Mouse (Mus musculus) gastrocnemius, adult 2 months (tissue): ENCODE measurements around the gene Polr3g. TPM values are rescaled to one million over a fixed set of nuclear protein-coding genes. Genes with fewer than 3 reads are reported as not detected.
A peak's percentile ranks its signal among the peaks of the same experiment; 100 is the strongest.

Experiments used
- DNase-seq: peaks from one replicate; pipeline ENCODE4 v3.0.0; 2022
- H3K27ac ChIP-seq: fragments of 200-600 bp; 2 replicates; pipeline ENCODE4 v1.8.1; 2022; ENCODE audit warnings: mild to moderate bottlenecking
- H3K4me3 ChIP-seq: fragments of 200-600 bp; 2 replicates; pipeline ENCODE4 v1.8.1; 2022; ENCODE audit warnings: mild to moderate bottlenecking, moderate library complexity
- CTCF ChIP-seq: fragments of 200-600 bp; IDR thresholded peaks from 2 replicates; pipeline ENCODE4 v1.8.1; 2022; ENCODE audit warnings: antibody characterized with exemption, mild to moderate bottlenecking, moderate library complexity
- intact Hi-C: fragments of 180-260 bp; cut with DNase I; formaldehyde crosslinking; loops from one replicate; pipeline ENCODE4 v1.15.1; 2025
- total RNA-seq, 2 experiments: library from RNA; stranded (reverse); gene quantifications; 2 replicates each; pipeline ENCODE4 v1.2.3; 2021

Polr3g gene
- total RNA-seq, 2 experiments from 2014 or later: 1.3 to 2.2 TPM

GRCm38 (mm10) chr13:81711546-81712371 is 946 bp upstream of the Polr3g start:
- Histone ChIP-seq H3K4me3 (peak overlapping the region; percentile 98), H3K27ac (peak overlapping the region; percentile 92)
- peak; percentile 49 for DNase-seq
- intact Hi-C loops: loop anchor here (5.0 kb wide), 1 partner anchor 54 kb away; the partner anchor contains the start of gene Lysmd3
- no peak for TF ChIP-seq CTCF

DNA sequence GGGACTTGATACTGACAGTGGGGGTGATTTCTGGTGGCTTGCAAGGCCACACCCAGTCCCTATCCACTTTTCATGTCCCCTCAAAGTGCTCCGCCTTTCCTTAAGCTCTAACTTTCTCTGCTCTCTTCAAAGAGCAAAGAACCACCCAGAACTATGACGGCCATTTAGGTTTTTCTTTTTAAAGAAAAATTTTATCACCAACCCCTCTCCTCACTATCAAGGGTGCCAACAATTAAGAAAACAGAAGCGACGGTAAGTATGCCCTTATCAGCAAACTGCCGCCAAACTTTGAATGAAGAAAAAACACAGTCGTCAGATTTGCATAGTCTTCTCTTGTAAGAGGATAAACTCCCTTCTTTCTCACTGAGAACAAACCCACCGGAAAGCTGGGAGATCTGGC is 547 bp downstream of the Polr3g start:
- Histone ChIP-seq H3K4me3 (peak overlapping the region; percentile 98), H3K27ac (peak overlapping the region; percentile 92)
- no peak for TF ChIP-seq CTCF
- no peak for DNase-seq
- intact Hi-C loops: loop anchor here (5.0 kb wide), 1 partner anchor 53 kb away; the partner anchor contains the start of gene Lysmd3

GRCm38 (mm10) chr13:81709805-81710204 is 1.0 kb downstream of the Polr3g start:
- Histone ChIP-seq H3K27ac (no peak overlapping the region), H3K4me3 (peak overlapping the region; percentile 98)
- no peak for TF ChIP-seq CTCF
- no peak for DNase-seq
- intact Hi-C loops: loop anchor here (5.0 kb wide), 1 partner anchor 53 kb away; the partner anchor contains the start of gene Lysmd3

DNA sequence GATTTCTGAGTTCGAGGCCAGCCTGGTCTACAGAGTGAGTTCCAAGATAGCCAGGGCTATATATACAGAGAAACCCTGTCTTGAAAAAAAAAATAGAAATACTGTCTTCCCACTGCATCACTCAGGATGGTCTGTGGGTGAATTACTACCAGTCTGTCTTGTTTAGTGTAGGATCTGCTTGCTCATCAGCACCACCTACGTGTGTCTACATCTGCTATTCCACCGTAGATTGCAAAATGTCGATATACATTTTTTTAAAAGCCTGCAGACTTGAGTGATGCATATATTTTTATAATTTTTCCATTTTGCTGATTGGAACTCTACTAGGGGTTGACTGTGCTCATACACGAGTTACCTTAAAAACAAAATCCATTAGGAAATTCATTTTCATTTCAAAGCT is 4.5 kb downstream of the Polr3g start:
- no peak for DNase-seq
- H3K4me3 ChIP-seq: no peak overlapping the region
- intact Hi-C loops: no loop called here
- H3K27ac ChIP-seq: no peak overlapping the region
- no peak for TF ChIP-seq CTCF

DNA sequence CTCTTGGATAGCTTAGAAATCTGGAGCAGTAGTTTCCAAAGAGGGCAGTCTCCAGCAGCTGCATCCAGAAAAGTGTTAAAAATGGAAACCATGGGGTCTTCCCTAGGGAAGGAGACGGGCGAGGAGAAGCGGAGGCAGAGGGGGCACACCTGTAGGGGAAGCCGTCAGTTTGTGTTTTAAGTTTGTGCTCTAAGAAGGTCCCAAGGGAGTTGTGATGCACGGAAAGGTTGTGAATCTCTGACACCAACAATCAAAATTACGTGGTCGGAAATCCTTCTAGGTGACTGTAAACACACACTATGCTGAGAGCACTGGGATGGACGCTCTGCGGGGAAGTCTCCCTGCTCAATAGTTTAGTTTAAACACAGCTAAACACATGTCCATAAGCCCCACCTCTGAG is 7.2 kb downstream of the Polr3g start:
- no peak for DNase-seq
- intact Hi-C loops: no loop called here
- no peak overlapping the region for H3K27ac ChIP-seq
- TF ChIP-seq CTCF: no peak
- no peak overlapping the region for H3K4me3 ChIP-seq

GRCm38 (mm10) chr13:81703148-81703547 is 7.7 kb downstream of the Polr3g start:
- Histone ChIP-seq H3K27ac (no peak overlapping the region), H3K4me3 (no peak overlapping the region)
- no peak for DNase-seq
- intact Hi-C loops: no loop called here
- TF ChIP-seq CTCF: no peak

DNA sequence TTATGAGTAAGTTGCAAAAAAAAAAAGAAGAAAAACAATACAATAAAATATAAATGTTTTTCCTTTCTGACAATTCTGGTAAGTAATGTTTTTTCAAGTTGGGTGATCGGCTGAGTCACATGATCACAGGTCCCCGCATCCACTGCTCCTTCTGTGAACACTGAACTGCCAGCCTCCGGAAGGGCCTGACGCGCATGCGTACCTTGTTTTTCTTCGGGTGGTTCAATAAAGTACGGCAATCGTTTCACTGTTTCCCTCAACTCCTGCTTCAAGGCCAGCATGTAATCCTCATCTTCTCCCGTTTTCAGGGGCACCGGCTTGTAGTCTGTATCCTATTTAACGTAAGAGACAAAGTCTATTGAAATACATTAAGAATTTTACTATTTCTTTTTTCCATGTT is 16.4 kb downstream of the Polr3g start:
- Histone ChIP-seq H3K4me3 (no peak overlapping the region), H3K27ac (no peak overlapping the region)
- intact Hi-C loops: no loop called here
- TF ChIP-seq CTCF: no peak
- no peak for DNase-seq

GRCm38 (mm10) chr13:81691606-81692005 is 19.2 kb downstream of the Polr3g start:
- DNase-seq: no peak
- no peak for TF ChIP-seq CTCF
- intact Hi-C loops: no loop called here
- Histone ChIP-seq H3K4me3 (no peak overlapping the region), H3K27ac (no peak overlapping the region)

DNA sequence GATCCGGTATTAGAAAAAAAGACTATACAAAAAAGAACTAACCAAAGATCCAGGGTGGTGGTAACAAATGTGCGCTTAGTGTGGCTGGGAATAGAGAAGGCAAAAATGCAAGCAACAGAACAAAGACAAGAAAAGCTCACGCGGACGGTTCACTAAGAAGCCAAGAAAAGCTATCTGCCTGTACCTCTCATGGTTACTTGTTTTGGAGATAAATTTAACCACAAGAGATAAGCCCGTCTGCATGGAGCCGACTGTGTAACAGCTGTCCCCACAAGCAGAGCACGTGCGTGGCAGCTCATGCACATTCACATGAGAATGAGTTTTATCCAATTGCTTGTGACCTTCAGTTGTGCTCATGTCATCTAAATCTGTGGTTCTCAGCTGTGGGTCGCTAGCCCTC is 20.3 kb downstream of the Polr3g start:
- Histone ChIP-seq H3K4me3 (no peak overlapping the region), H3K27ac (no peak overlapping the region)
- no peak for DNase-seq
- intact Hi-C loops: no loop called here
- TF ChIP-seq CTCF: no peak

GRCm38 (mm10) chr13:81689587-81689986 is 21.2 kb downstream of the Polr3g start:
- no peak for DNase-seq
- TF ChIP-seq CTCF: no peak
- intact Hi-C loops: no loop called here
- H3K27ac ChIP-seq: no peak overlapping the region
- no peak overlapping the region for H3K4me3 ChIP-seq

GRCm38 (mm10) chr13:81684884-81685283 is 25.9 kb downstream of the Polr3g start:
- intact Hi-C loops: no loop called here
- DNase-seq: no peak

DNA sequence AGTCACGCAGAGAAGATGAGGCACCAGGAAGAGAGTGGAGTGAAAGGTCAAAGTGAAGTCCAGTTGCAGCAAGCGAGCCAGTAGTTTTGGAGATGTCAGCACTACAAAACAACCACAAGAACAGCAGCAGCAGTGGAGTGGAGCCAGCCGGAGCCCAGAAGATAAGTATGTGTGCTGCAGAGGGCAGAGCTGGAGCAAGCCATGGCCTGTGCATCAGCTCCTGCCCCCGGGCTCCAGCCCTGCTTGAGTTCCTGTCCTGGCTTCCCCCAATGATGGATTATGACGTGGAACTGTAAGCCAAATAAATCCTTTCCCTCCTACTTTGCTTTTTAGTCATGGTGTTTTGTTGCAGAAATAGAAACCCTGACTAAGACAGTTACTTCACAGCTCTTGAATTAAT is 26.6 kb downstream of the Polr3g start:
- Histone ChIP-seq H3K27ac (no peak overlapping the region), H3K4me3 (no peak overlapping the region)
- intact Hi-C loops: no loop called here
- no peak for DNase-seq
- TF ChIP-seq CTCF: no peak

More at GRCm38 (mm10) chr13:81684884-81685283, 25.9 kb downstream of the Polr3g start:
- Histone ChIP-seq H3K27ac (no peak overlapping the region), H3K4me3 (no peak overlapping the region)
- no peak for TF ChIP-seq CTCF

GRCm38 (mm10) chr13:81683107-81683506 is 27.7 kb downstream of the Polr3g start:
- Histone ChIP-seq H3K27ac (no peak overlapping the region), H3K4me3 (no peak overlapping the region)
- DNase-seq: no peak
- intact Hi-C loops: no loop called here
- no peak for TF ChIP-seq CTCF

DNA sequence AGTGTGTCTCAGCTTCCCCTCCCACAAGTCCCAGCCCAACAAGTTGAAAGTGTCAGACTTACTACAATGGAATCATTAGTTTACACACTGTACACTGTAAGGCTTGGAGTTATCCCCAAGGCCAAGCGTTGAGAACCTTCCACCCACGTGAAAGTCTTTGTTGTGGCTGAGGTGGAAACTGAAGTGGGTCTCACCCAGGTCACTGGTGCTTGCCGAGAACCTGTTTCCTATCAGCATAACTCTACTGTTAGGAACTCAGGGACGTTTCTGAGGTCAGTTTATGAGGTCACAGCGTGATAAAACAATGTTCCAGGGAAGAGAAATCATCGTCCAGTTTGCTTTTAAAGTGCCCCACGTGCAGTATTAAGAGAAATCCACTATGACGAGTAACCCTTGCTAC is 35.5 kb downstream of the Polr3g start:
- no peak for DNase-seq
- intact Hi-C loops: no loop called here
- H3K4me3 ChIP-seq: no peak overlapping the region
- H3K27ac ChIP-seq: no peak overlapping the region
- TF ChIP-seq CTCF: no peak
